Mouse (Mus musculus): ENCODE data around the gene Ptch2. TPM values are rescaled to one million over a fixed set of nuclear protein-coding genes. Genes with fewer than 3 reads are reported as not detected.
A peak's percentile ranks its signal among the peaks of the same experiment; 100 is the strongest.

Ptch2 gene
- polyA plus RNA-seq, 1 experiment = 0.20 TPM

- peaks cover 8% of the 10 kb centered on the region for H3K79me3 ChIP-seq (ENCODE audit: low read depth)
- H3K4me3 ChIP-seq (ENCODE audit: insufficient read depth, poor library complexity, severe bottlenecking) = no peak overlapping the region
- no peak overlapping the region for H3ac ChIP-seq (ENCODE audit: control insufficient read depth, insufficient read length, low read depth)
- peaks cover 20% of the 10 kb centered on the region for H3K36me3 ChIP-seq (ENCODE audit: control insufficient read depth, insufficient read depth)
- H3K27me3 ChIP-seq (ENCODE audit: control insufficient read depth, insufficient read depth, insufficient read length) = no peaks in the 10 kb centered on the region
- TF ChIP-seq MYOG (IDR thresholded peaks at IDR 0.05; ENCODE audit: control insufficient read depth, extremely low read depth, insufficient read length) = no peak
- no peak for TF ChIP-seq USF1 (IDR thresholded peaks at IDR 0.05; ENCODE audit: low read depth)
- no peak for TF ChIP-seq FOSL1 (IDR thresholded peaks at IDR 0.05; ENCODE audit: insufficient read depth, low read length, poor library complexity, severe bottlenecking)
- TF ChIP-seq MYOD1 (IDR thresholded peaks at IDR 0.05; ENCODE audit: control insufficient read depth, insufficient read length, low read depth) = no peak
- no peak for TF ChIP-seq CEBPB (IDR thresholded peaks at IDR 0.05; ENCODE audit: low read depth)
- TF ChIP-seq MAX (IDR thresholded peaks at IDR 0.05) = no peak
- H3K79me2 ChIP-seq (ENCODE audit: control insufficient read depth, insufficient read depth) = peaks cover 30% of the 10 kb centered on the region
Measured at GRCm38 (mm10) chr4:117122209-117122608, 26.3 kb downstream of the Ptch2 start.

DNA sequence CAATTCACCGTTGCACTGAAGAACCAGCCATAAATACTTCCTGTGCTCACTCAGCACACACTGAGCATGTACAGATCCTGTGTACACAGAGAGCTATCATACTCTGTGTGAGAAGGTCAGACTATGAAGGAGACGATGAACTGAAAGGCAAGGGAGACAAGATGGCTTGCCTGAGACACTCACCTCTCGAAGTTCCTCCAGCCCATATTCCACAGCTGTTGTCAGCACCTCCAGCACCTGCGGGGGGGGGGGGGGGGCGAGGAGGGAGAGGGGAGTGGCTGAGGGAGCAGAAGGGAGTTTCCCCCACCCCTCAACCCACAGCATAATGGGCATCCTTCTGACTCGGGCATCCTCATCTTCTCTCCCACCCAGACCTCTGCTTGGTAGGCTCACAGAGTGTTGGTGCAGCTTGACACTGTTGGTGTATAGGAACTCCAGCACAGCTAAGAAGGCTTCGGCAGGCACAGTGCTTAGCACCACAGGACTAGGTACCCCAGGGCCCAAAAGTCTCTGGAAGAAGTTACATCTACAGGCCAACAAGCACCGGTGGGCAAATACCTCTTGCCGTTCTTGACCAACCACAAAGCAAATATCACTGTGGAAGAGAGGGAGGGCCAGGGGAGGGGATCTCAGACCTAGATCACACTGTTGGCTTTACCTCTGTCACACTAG, 27.8 kb downstream of the Ptch2 start:
- H3K79me2 ChIP-seq (ENCODE audit: control insufficient read depth, insufficient read depth) = peaks cover 30% of the 10 kb centered on the region
- peaks cover 8% of the 10 kb centered on the region for H3K79me3 ChIP-seq (ENCODE audit: low read depth)
- H3K27me3 ChIP-seq (ENCODE audit: control insufficient read depth, insufficient read depth, insufficient read length) = no peaks in the 10 kb centered on the region
- H3K36me3 ChIP-seq (ENCODE audit: control insufficient read depth, insufficient read depth) = peaks cover 27% of the 10 kb centered on the region
- TF ChIP-seq CTCF (IDR thresholded peaks at IDR 0.05; ENCODE audit: control insufficient read depth, insufficient read depth, insufficient read length) = no peak
- TF ChIP-seq MAX (IDR thresholded peaks at IDR 0.05) = no peak
- TF ChIP-seq CEBPB (IDR thresholded peaks at IDR 0.05; ENCODE audit: low read depth) = no peak
- no peak for TF ChIP-seq USF1 (IDR thresholded peaks at IDR 0.05; ENCODE audit: low read depth)
- TF ChIP-seq MYOG (IDR thresholded peaks at IDR 0.05; ENCODE audit: control insufficient read depth, extremely low read depth, insufficient read length) = no peak
- TF ChIP-seq MYOD1 (IDR thresholded peaks at IDR 0.05; ENCODE audit: control insufficient read depth, insufficient read length, low read depth) = no peak
- no peak for TF ChIP-seq FOSL1 (IDR thresholded peaks at IDR 0.05; ENCODE audit: insufficient read depth, low read length, poor library complexity, severe bottlenecking)
- no peak overlapping the region for H3ac ChIP-seq (ENCODE audit: control insufficient read depth, insufficient read length, low read depth)
- no peak overlapping the region for H3K4me3 ChIP-seq (ENCODE audit: insufficient read depth, poor library complexity, severe bottlenecking)

- H3K79me3 ChIP-seq (ENCODE audit: low read depth) = peaks cover 6% of the 10 kb centered on the region
- no peak overlapping the region for H3K4me3 ChIP-seq (ENCODE audit: insufficient read depth, poor library complexity, severe bottlenecking)
- H3K27me3 ChIP-seq (ENCODE audit: control insufficient read depth, insufficient read depth, insufficient read length) = no peaks in the 10 kb centered on the region
- TF ChIP-seq MYOG (IDR thresholded peaks at IDR 0.05; ENCODE audit: control insufficient read depth, extremely low read depth, insufficient read length) = no peak
- no peak overlapping the region for H3ac ChIP-seq (ENCODE audit: control insufficient read depth, insufficient read length, low read depth)
- H3K36me3 ChIP-seq (ENCODE audit: control insufficient read depth, insufficient read depth) = peaks cover 27% of the 10 kb centered on the region
- peaks cover 27% of the 10 kb centered on the region for H3K79me2 ChIP-seq (ENCODE audit: control insufficient read depth, insufficient read depth)
Measured at GRCm38 (mm10) chr4:117124218-117124517, 28.3 kb downstream of the Ptch2 start.

GRCm38 (mm10) chr4:117124518-117125347, 28.9 kb downstream of the Ptch2 start:
- H3K4me3 ChIP-seq (ENCODE audit: insufficient read depth, poor library complexity, severe bottlenecking) = peak overlapping the region; percentile 25

GRCm38 (mm10) chr4:117125348-117125909, 29.6 kb downstream of the Ptch2 start, which contains the start of gene Btbd19:
Gene Btbd19, minus strand, starts transcription at chr4:117125725.
- Histone ChIP-seq H3ac (ENCODE audit: control insufficient read depth, insufficient read length, low read depth) (peak within 1 kb of the TSS; percentile 68), H3K79me3 (ENCODE audit: low read depth) (peaks cover 2% of the 10 kb centered on the region), H3K79me2 (ENCODE audit: control insufficient read depth, insufficient read depth) (peaks cover 19% of the 10 kb centered on the region), H3K27me3 (ENCODE audit: control insufficient read depth, insufficient read depth, insufficient read length) (no peaks in the 10 kb centered on the region), H3K4me3 (ENCODE audit: insufficient read depth, poor library complexity, severe bottlenecking) (peak within 1 kb of the TSS; percentile 25), H3K36me3 (ENCODE audit: control insufficient read depth, insufficient read depth) (peaks cover 34% of the 10 kb centered on the region)
- no peak for TF ChIP-seq MYOG (IDR thresholded peaks at IDR 0.05; ENCODE audit: control insufficient read depth, extremely low read depth, insufficient read length)
- no peak for TF ChIP-seq FOSL1 (IDR thresholded peaks at IDR 0.05; ENCODE audit: insufficient read depth, low read length, poor library complexity, severe bottlenecking)
- TF ChIP-seq USF1 (IDR thresholded peaks at IDR 0.05; ENCODE audit: low read depth) = no peak
- no peak for TF ChIP-seq CTCF (IDR thresholded peaks at IDR 0.05; ENCODE audit: control insufficient read depth, insufficient read depth, insufficient read length)
- TF ChIP-seq MYOD1 (IDR thresholded peaks at IDR 0.05; ENCODE audit: control insufficient read depth, insufficient read length, low read depth) = peak; percentile 3

More at GRCm38 (mm10) chr4:117124518-117125347, 28.9 kb downstream of the Ptch2 start:
- TF ChIP-seq MYOG (IDR thresholded peaks at IDR 0.05; ENCODE audit: control insufficient read depth, extremely low read depth, insufficient read length) (no peak), CEBPB (IDR thresholded peaks at IDR 0.05; ENCODE audit: low read depth) (peak; percentile 37)
- H3ac ChIP-seq (ENCODE audit: control insufficient read depth, insufficient read length, low read depth) = peak overlapping the region; percentile 68
- peaks cover 27% of the 10 kb centered on the region for H3K36me3 ChIP-seq (ENCODE audit: control insufficient read depth, insufficient read depth)
- peaks cover 2% of the 10 kb centered on the region for H3K79me3 ChIP-seq (ENCODE audit: low read depth)
- H3K27me3 ChIP-seq (ENCODE audit: control insufficient read depth, insufficient read depth, insufficient read length) = no peaks in the 10 kb centered on the region
- peaks cover 21% of the 10 kb centered on the region for H3K79me2 ChIP-seq (ENCODE audit: control insufficient read depth, insufficient read depth)
